In the genomic region with DNA sequence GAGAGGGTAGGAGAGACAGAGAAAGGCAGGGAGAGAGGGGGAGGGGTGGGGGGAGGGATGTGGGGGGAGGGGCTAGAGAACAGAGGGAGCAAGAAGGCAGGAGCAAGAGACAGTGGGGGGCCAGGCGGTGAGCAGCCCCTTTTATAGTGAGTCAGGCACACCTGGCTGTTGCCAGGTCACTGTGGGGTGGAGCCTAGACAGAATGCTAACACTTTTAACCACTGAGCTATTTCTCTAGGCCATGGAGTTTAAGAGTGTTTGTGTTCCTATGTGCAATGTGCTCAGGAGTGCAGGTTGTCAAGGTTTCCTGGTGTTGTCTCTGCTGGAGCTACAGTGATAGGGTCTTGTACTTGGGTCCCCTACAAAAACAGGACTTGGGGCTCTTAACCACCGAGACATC, we compare ENCODE assay signal across 9 mouse cellular contexts. TPM values are rescaled to one million over a fixed set of nuclear protein-coding genes. Genes with fewer than 3 reads are reported as not detected.
A peak's percentile ranks its signal among the peaks of the same experiment; 100 is the strongest.
DNase-seq lines count a peak whose midpoint lies in the region; ATAC-seq and TF ChIP-seq lines count a peak whose summit lies in the region.
"Had no signal": no experiment of that assay in that cellular context is flagged by ENCODE, and none has a peak within 500 bp of the region (broad histone marks: within the 10 kb centered on the region; RNA-seq: fewer than 3 reads in every experiment).

No protein-coding gene starts in this region.

- ATAC-seq in limb, embryonic 12.5 days (ENCODE audit: insufficient number of reproducible peaks, insufficient read depth, low FRiP score, low TSS enrichment, low read depth), result no peak

- peak; percentile 42 for DNase-seq in kidney, adult 9 months
- DNase-seq in kidney, adult 11 months, result no peak
- no peak for DNase-seq in CH12.LX (ENCODE audit: extremely low read depth)
- DNase-seq in R1 (ENCODE audit: low read depth, low spot score), result peak; percentile 92
- no peak for DNase-seq in ovary, postnatal 36 days (ENCODE audit: low spot score)
- no peak for DNase-seq in cerebellum, adult 18-20 months
- no peak for DNase-seq in adrenal gland, postnatal 25 days

- no peak for TF ChIP-seq RAD21 in CH12.LX (IDR thresholded peaks at IDR 0.05; ENCODE audit: low read depth, low read length)

- peaks cover 25 to 64% of the 10 kb centered on the region in 2 experiments for H3K4me1 ChIP-seq in CH12.LX (ENCODE audit: control insufficient read depth in 1 of 2, insufficient read depth in 2 of 2)
- H3K4me1 ChIP-seq in limb, embryonic 12.5 days (replicated peaks), result peaks cover 40% of the 10 kb centered on the region

- 30% methylated on average over 2 of the region's 2 CpGs for WGBS in limb, embryonic 12.5 days

- no peaks in the 10 kb centered on the region for H3K9me3 ChIP-seq in CH12.LX (replicated peaks; ENCODE audit: low read length)
- H3K9me3 ChIP-seq in limb, embryonic 12.5 days, result no peaks in the 10 kb centered on the region

- H3K4me3 ChIP-seq in CH12.LX (replicated peaks in 1 of 3; ENCODE audit: low read depth in 2 of 3, low read length in 2 of 3, poor library complexity in 1 of 3), result peak overlapping the region in 1 of 3 experiments; percentile 36
- no peak overlapping the region for H3K4me3 ChIP-seq in limb, embryonic 12.5 days (replicated peaks)
- H3K4me3 ChIP-seq: erythroblast, embryonic 14.5 days had no signal

- dilution Hi-C loops in CH12.LX (cut with MboI; ENCODE audit: extremely low pct_ligation_motif_present, extremely low pct_unique_long_range_greater_than_20kb, low sequenced_read_pairs), result no loop called here

- peaks cover 3 to 10% of the 10 kb centered on the region in 2 experiments for H3K36me3 ChIP-seq in CH12.LX (replicated peaks in 1 of 2; ENCODE audit: control insufficient read depth in 1 of 2, insufficient read depth in 1 of 2, low read length in 1 of 2)
- H3K36me3 ChIP-seq in limb, embryonic 12.5 days, result peaks cover 8% of the 10 kb centered on the region

- H3K4me2 ChIP-seq in CH12.LX (ENCODE audit: insufficient read depth, low read depth, poor library complexity, severe bottlenecking), result peak overlapping the region; percentile 86
- H3K4me2 ChIP-seq in limb, embryonic 12.5 days, result peak overlapping the region; percentile 57; the same call in 1 of the 2 replicates

- TF ChIP-seq POLR2A in CH12.LX (IDR thresholded peaks at IDR 0.05; ENCODE audit: low read depth, low read length), result no peak

- no peaks in the 10 kb centered on the region for H3K27me3 ChIP-seq in CH12.LX (replicated peaks)
- H3K27me3 ChIP-seq in limb, embryonic 12.5 days, result no peaks in the 10 kb centered on the region

- peak overlapping the region; percentile 83 for H3K27ac ChIP-seq in CH12.LX (ENCODE audit: insufficient read depth, low read depth)
- peak overlapping the region; percentile 94 for H3K27ac ChIP-seq in limb, embryonic 12.5 days

- in situ Hi-C loops in CH12.LX (cut with MboI; ENCODE audit: low pct_ligation_motif_present, low pct_unique_long_range_greater_than_20kb, low sequenced_read_pairs), result no loop called here

- TF ChIP-seq EP300 in CH12.LX (IDR thresholded peaks at IDR 0.05; ENCODE audit: low read length), result no peak

- H3K9ac ChIP-seq in CH12.LX (ENCODE audit: insufficient read depth, low read depth), result peak overlapping the region; percentile 71
- H3K9ac ChIP-seq in limb, embryonic 12.5 days (replicated peaks), result no peak overlapping the region

- TF ChIP-seq CTCF in CH12.LX (conservative IDR thresholded peaks at IDR 0.05 in 1 of 2, IDR thresholded peaks at IDR 0.05 in 1 of 2; ENCODE audit: low read depth in 2 of 2, low read length in 2 of 2), result no peak

- no peaks in the 10 kb centered on the region for H3K79me2 ChIP-seq in CH12.LX (replicated peaks; ENCODE audit: control insufficient read depth, extremely low read depth, insufficient read depth, poor library complexity, severe bottlenecking)

TF ChIP-seq in CH12.LX, 34 proteins besides CTCF, POLR2A, EP300 and RAD21:
- TF ChIP-seq ELF1 (IDR thresholded peaks at IDR 0.05; ENCODE audit: low read depth, low read length) (no peak), ZKSCAN1 (IDR thresholded peaks at IDR 0.05; ENCODE audit: borderline replicate concordance, low read depth, low read length) (no peak), UBTF (IDR thresholded peaks at IDR 0.05; ENCODE audit: low read depth, low read length) (no peak)
TF ChIP-seq in CH12.LX: peak in this region for 0.

RNA-seq across cellular contexts. Expression of a gene that starts 8.8 kb away (rescaled TPM):
- total RNA-seq in CH12.LX (2012; rRNA removed) (20.1 and 24.3 TPM in 2 replicates), CH12.LX (2014; rRNA removed) (13.7 and 15.9 TPM in 2 replicates)
- 31.0 and 31.8 TPM in 2 replicates for polyA plus RNA-seq in CH12.LX (2012; ENCODE audit: insufficient read length, low read depth)
- polyA plus RNA-seq in limb, embryonic 12.5 days (2016; fragmentation: Nextera tagmentation; extraction: Ambion mirVana), result 4.0 and 7.1 TPM in 2 replicates
- 20.9 and 23.0 TPM in 2 replicates for total RNA-seq in adrenal gland, postnatal 25 days (2021)

RNA-seq across cellular contexts. Expression of a gene that starts 13.7 kb away (rescaled TPM):
- total RNA-seq in CH12.LX (2012; rRNA removed), result 3.7 and 4.3 TPM in 2 replicates
- total RNA-seq in CH12.LX (2014; rRNA removed), result 3.6 and 5.0 TPM in 2 replicates
- 2.9 and 4.0 TPM in 2 replicates for polyA plus RNA-seq in CH12.LX (2012; ENCODE audit: insufficient read length, low read depth)
- polyA plus RNA-seq in limb, embryonic 12.5 days (2016; fragmentation: Nextera tagmentation; extraction: Ambion mirVana), result 16.3 and 21.6 TPM in 2 replicates
- 17.1 and 24.6 TPM in 2 replicates for total RNA-seq in adrenal gland, postnatal 25 days (2021)

RNA-seq across cellular contexts. Expression of a gene that starts 56.8 kb away (rescaled TPM):
- total RNA-seq in CH12.LX (2012; rRNA removed) (0.97 and 1.0 TPM in 2 replicates), CH12.LX (2014; rRNA removed) (0.61 and 1.1 TPM in 2 replicates)
- 2.0 and 2.8 TPM in 2 replicates for polyA plus RNA-seq in CH12.LX (2012; ENCODE audit: insufficient read length, low read depth)
- 37.2 and 43.3 TPM in 2 replicates for polyA plus RNA-seq in limb, embryonic 12.5 days (2016; fragmentation: Nextera tagmentation; extraction: Ambion mirVana)
- total RNA-seq in adrenal gland, postnatal 25 days (2021), result 1.3 and 1.7 TPM in 2 replicates

Comparison
In these comparisons a context has a peak if more than half of its experiments do, and no peak if none do; other contexts are left out.
1. DNase-seq: peak in kidney, adult 9 months (single experiment) and R1 (single experiment); none in kidney, adult 11 months (single experiment), CH12.LX (single experiment), ovary, postnatal 36 days (single experiment), cerebellum, adult 18-20 months (0 of 2) and adrenal gland, postnatal 25 days (single experiment).